Mouse (Mus musculus): ENCODE measurements around the gene Shisal2a. TPM values are rescaled to one million over a fixed set of nuclear protein-coding genes. Genes with fewer than 3 reads are reported as not detected.

Gene Shisal2a
- total RNA-seq (2014; fragmentation: Nextera tagmentation) (not detected in 2 replicates), total RNA-seq (2017) (not detected in 2 replicates), polyA plus RNA-seq (2012) (not detected in 2 replicates)

GRCm38 (mm10) chr4:108383183-108383714 is at the start of gene Shisal2a:
Shisal2a (minus strand) TSS chr4:108383349.
- ATAC-seq (ENCODE audit: extremely low read depth, insufficient number of reproducible peaks, low FRiP score, poor library complexity, severe bottlenecking) (no peak), DNase-seq (ENCODE audit: low spot score) (no peak)
- Histone ChIP-seq H3K9me3 (replicated peaks) (no peaks in the 10 kb centered on the region), H3K4me1 (ENCODE audit: insufficient read depth, low read depth, low read length) (peaks cover 14% of the 10 kb centered on the region), H3K36me3 (replicated peaks) (no peaks in the 10 kb centered on the region), H3K4me3 (ENCODE audit: low read depth, low read length) (no peak within 1 kb of the TSS), H3K27me3 (ENCODE audit: insufficient read depth, low read length) (peaks cover 71% of the 10 kb centered on the region)
- TF ChIP-seq CTCF (IDR thresholded peaks at IDR 0.05; ENCODE audit: low read depth, low read length) (no peak), TAL1 (conservative IDR thresholded peaks at IDR 0.05; ENCODE audit: low read depth, low read length) (no peak), GATA2 (IDR thresholded peaks at IDR 0.05; ENCODE audit: borderline replicate concordance, low read depth, low read length) (no peak), POLR2AphosphoS5 (IDR thresholded peaks at IDR 0.05; ENCODE audit: insufficient replicate concordance, low read depth, low read length) (no peak), GATA1 (IDR thresholded peaks at IDR 0.05; ENCODE audit: borderline replicate concordance, low read length) (no peak)

DNA sequence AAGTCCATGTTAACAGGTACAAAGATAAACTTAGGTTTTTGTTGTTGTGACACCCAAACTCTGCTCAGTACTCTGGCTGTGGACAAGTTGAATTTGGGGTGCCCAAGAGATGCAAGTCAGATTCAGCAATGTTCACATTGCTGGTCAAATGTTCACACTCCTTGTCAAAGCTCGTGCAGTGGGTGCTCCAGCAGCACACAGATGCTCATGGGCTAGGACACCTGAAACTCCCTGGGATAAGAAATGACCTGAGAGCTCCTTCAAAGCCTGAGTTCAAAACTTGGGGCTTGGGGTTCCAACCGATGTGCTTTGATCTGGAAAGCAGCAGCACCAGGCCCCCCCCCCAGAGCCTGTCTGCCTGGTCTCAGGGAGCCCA is 48.4 kb upstream of the Shisal2a start:
- ATAC-seq (ENCODE audit: extremely low read depth, insufficient number of reproducible peaks, low FRiP score, poor library complexity, severe bottlenecking) (no peak), DNase-seq (ENCODE audit: low spot score) (no peak)
- Histone ChIP-seq H3K9me3 (replicated peaks) (no peaks in the 10 kb centered on the region), H3K27me3 (ENCODE audit: insufficient read depth, low read length) (no peaks in the 10 kb centered on the region), H3K4me1 (ENCODE audit: insufficient read depth, low read depth, low read length) (peaks cover 55% of the 10 kb centered on the region), H3K4me3 (ENCODE audit: low read depth, low read length) (no peak overlapping the region), H3K36me3 (replicated peaks) (no peaks in the 10 kb centered on the region)
- no peak for TF ChIP-seq TAL1 (conservative IDR thresholded peaks at IDR 0.05; ENCODE audit: low read depth, low read length)
- no peak for TF ChIP-seq GATA1 (IDR thresholded peaks at IDR 0.05; ENCODE audit: borderline replicate concordance, low read length)
- TF ChIP-seq GATA2 (IDR thresholded peaks at IDR 0.05; ENCODE audit: borderline replicate concordance, low read depth, low read length): no peak
- no peak for TF ChIP-seq POLR2AphosphoS5 (IDR thresholded peaks at IDR 0.05; ENCODE audit: insufficient replicate concordance, low read depth, low read length)
- TF ChIP-seq CTCF (IDR thresholded peaks at IDR 0.05; ENCODE audit: low read depth, low read length): no peak

DNA sequence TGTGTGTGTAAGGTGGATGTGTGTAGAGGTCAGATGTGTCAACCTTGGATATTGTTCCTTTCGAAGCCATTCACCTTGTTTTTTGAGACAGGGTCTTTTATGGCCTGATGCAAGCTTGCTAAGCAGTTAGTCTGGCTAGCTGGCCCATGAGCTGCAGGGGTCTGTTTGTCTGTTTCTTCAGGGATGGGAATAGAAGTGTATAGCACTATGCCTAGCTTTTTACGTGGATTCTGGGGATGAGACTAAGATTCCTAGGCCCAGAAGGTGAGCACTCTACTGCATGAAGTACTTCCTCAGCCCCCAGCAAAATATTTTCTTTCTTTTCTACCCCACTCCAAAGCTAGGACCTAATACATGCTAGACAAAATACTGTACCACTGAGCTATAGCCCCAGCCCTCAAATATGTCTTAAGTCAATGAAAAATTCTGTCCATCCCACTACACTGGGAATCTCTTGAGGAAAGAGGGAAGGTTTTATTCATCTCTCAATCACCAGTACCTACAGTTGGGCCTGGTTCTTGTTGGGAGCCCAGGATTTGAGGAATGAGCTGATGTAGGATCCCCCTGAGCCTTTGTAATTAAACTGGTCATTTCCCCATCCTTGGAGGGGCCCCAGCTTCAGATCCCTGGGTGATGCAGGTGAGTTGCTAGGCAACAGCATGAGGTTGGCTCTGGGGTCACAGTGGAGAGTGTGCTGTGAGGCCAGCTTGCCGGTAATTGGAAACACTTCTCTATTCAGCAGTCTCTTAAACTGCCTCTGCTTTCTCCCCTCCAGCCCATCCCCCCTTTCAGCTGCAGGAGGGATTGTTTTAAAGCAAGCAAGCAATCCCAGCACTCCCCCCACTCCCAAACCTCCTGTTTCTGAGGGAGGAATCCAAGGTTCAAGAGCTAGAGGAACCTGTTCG is 47.8 kb upstream of the Shisal2a start:
- ATAC-seq (ENCODE audit: extremely low read depth, insufficient number of reproducible peaks, low FRiP score, poor library complexity, severe bottlenecking): no peak
- H3K9me3 ChIP-seq (replicated peaks): no peaks in the 10 kb centered on the region
- no peak for DNase-seq (ENCODE audit: low spot score)
- no peak for TF ChIP-seq POLR2AphosphoS5 (IDR thresholded peaks at IDR 0.05; ENCODE audit: insufficient replicate concordance, low read depth, low read length)
- no peak for TF ChIP-seq GATA2 (IDR thresholded peaks at IDR 0.05; ENCODE audit: borderline replicate concordance, low read depth, low read length)
- no peak for TF ChIP-seq TAL1 (conservative IDR thresholded peaks at IDR 0.05; ENCODE audit: low read depth, low read length)
- TF ChIP-seq CTCF (IDR thresholded peaks at IDR 0.05; ENCODE audit: low read depth, low read length): no peak
- no peak for TF ChIP-seq GATA1 (IDR thresholded peaks at IDR 0.05; ENCODE audit: borderline replicate concordance, low read length)
- H3K27me3 ChIP-seq (ENCODE audit: insufficient read depth, low read length): no peaks in the 10 kb centered on the region
- no peak overlapping the region for H3K4me3 ChIP-seq (ENCODE audit: low read depth, low read length)
- H3K4me1 ChIP-seq (ENCODE audit: insufficient read depth, low read depth, low read length): peaks cover 61% of the 10 kb centered on the region
- no peaks in the 10 kb centered on the region for H3K36me3 ChIP-seq (replicated peaks)

- DNase-seq (ENCODE audit: low spot score): peak; percentile 31
- H3K9me3 ChIP-seq (replicated peaks): no peaks in the 10 kb centered on the region
- peak; percentile 19; the same call in 1 of the 2 replicates for ATAC-seq (ENCODE audit: extremely low read depth, insufficient number of reproducible peaks, low FRiP score, poor library complexity, severe bottlenecking)
- peak overlapping the region; percentile 52; the same call in 1 of the 2 replicates for H3K4me3 ChIP-seq (ENCODE audit: low read depth, low read length)
- no peaks in the 10 kb centered on the region for H3K36me3 ChIP-seq (replicated peaks)
- peaks cover 62% of the 10 kb centered on the region for H3K4me1 ChIP-seq (ENCODE audit: insufficient read depth, low read depth, low read length)
- TF ChIP-seq GATA1 (IDR thresholded peaks at IDR 0.05; ENCODE audit: borderline replicate concordance, low read length) (no peak), CTCF (IDR thresholded peaks at IDR 0.05; ENCODE audit: low read depth, low read length) (no peak), TAL1 (conservative IDR thresholded peaks at IDR 0.05; ENCODE audit: low read depth, low read length) (no peak), POLR2AphosphoS5 (IDR thresholded peaks at IDR 0.05; ENCODE audit: insufficient replicate concordance, low read depth, low read length) (no peak), GATA2 (IDR thresholded peaks at IDR 0.05; ENCODE audit: borderline replicate concordance, low read depth, low read length) (no peak)
- no peaks in the 10 kb centered on the region for H3K27me3 ChIP-seq (ENCODE audit: insufficient read depth, low read length)
Observed at GRCm38 (mm10) chr4:108428341-108428721, 45.2 kb upstream of the Shisal2a start.

DNA sequence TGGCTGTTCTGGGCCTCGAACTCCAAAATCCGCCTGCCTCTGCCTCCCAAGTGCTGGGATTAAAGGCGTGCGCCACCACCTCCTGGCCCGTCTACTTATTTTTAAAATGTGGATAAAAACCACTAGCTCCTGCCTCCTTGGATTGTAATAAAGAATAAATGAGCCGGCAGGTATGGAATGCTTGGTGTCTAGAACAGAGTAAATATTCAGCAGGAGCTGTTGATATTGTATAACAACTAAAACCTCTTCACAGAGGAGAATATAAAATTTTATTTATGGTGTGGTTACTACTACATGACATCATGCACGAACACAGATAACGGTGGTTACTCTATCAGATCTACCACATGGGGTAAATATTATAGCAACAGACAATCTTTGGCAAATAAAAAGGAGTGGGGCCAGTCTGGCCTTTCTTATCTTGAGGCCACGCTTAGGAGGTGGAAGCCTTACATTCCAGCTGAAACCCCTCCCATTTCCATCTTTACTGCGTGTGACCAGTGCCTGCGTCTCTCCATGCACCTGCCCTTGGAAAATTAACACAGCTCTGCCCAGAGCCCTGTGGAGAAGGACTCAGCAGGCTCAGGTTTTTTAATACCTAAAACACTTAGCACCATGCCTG is 44.7 kb upstream of the Shisal2a start:
- DNase-seq (ENCODE audit: low spot score) (peak; percentile 78), ATAC-seq (ENCODE audit: extremely low read depth, insufficient number of reproducible peaks, low FRiP score, poor library complexity, severe bottlenecking) (peak; percentile 96)
- TF ChIP-seq TAL1 (conservative IDR thresholded peaks at IDR 0.05; ENCODE audit: low read depth, low read length): peak; percentile 87
- TF ChIP-seq GATA1 (IDR thresholded peaks at IDR 0.05; ENCODE audit: borderline replicate concordance, low read length): no peak
- no peaks in the 10 kb centered on the region for H3K27me3 ChIP-seq (ENCODE audit: insufficient read depth, low read length)
- H3K4me3 ChIP-seq (ENCODE audit: low read depth, low read length): peak overlapping the region; percentile 52; the same call in 1 of the 2 replicates
- no peaks in the 10 kb centered on the region for H3K36me3 ChIP-seq (replicated peaks)
- H3K9me3 ChIP-seq (replicated peaks): no peaks in the 10 kb centered on the region
- H3K4me1 ChIP-seq (ENCODE audit: insufficient read depth, low read depth, low read length): peaks cover 62% of the 10 kb centered on the region

DNA sequence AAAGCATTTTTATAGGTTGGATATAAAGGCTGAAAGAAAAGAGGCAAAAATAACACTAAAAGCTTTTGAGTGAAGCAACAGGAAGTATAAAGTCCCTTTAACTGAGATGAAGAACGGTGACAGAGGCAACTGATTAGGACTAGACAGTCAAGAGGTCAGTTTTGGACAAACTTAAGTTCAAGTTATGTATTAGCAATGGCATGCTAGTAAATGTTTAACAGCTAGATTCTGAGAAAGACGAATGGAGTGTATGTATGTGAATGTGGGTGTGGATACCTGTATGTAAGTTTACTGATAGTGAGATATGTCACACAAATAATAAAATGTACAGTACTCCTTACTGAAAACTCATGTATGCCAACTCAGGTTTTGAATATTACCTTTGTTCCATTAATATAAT is 41.4 kb upstream of the Shisal2a start:
- no peak for TF ChIP-seq CTCF (IDR thresholded peaks at IDR 0.05; ENCODE audit: low read depth, low read length)
- TF ChIP-seq GATA1 (IDR thresholded peaks at IDR 0.05; ENCODE audit: borderline replicate concordance, low read length): no peak
- no peak for TF ChIP-seq GATA2 (IDR thresholded peaks at IDR 0.05; ENCODE audit: borderline replicate concordance, low read depth, low read length)
- no peak for TF ChIP-seq TAL1 (conservative IDR thresholded peaks at IDR 0.05; ENCODE audit: low read depth, low read length)
- no peak for TF ChIP-seq POLR2AphosphoS5 (IDR thresholded peaks at IDR 0.05; ENCODE audit: insufficient replicate concordance, low read depth, low read length)
- Histone ChIP-seq H3K4me3 (ENCODE audit: low read depth, low read length) (no peak overlapping the region), H3K27me3 (ENCODE audit: insufficient read depth, low read length) (no peaks in the 10 kb centered on the region), H3K36me3 (replicated peaks) (no peaks in the 10 kb centered on the region), H3K4me1 (ENCODE audit: insufficient read depth, low read depth, low read length) (peaks cover 39% of the 10 kb centered on the region), H3K9me3 (replicated peaks) (no peaks in the 10 kb centered on the region)
- DNase-seq (ENCODE audit: low spot score) (no peak), ATAC-seq (ENCODE audit: extremely low read depth, insufficient number of reproducible peaks, low FRiP score, poor library complexity, severe bottlenecking) (no peak)

All from G1E (cell line).